Mouse (Mus musculus) granulocyte monocyte progenitor cell, adult 5-6 weeks (primary cell): ENCODE data around the gene Kalrn. TPM values are rescaled to one million over a fixed set of nuclear protein-coding genes. Genes with fewer than 3 reads are reported as not detected.

ENCODE experiments used
- ATAC-seq: replicated peaks from 2 replicates; pipeline ENCODE4 v1.8.0; 2016; ENCODE audit warnings: mild to moderate bottlenecking, moderate TSS enrichment, inconsistent platforms; ENCODE audit not compliant: poor library complexity, severe bottlenecking
- total RNA-seq, 2 experiments: library from RNA; stranded (forward) in 1 of 2; stranded (reverse) in 1 of 2; fragments of 200-712, 200-1000 nt in 1 of 2; fragments of >200 nt in 1 of 2; fragmentation: Nextera tagmentation in 1 of 2; gene quantifications; 2 replicates each; pipeline ENCODE4 v1.2.3; 2014 to 2017

Kalrn gene
- total RNA-seq, 2 experiments from 2014 or later: 3.6 to 3.8 TPM

DNA sequence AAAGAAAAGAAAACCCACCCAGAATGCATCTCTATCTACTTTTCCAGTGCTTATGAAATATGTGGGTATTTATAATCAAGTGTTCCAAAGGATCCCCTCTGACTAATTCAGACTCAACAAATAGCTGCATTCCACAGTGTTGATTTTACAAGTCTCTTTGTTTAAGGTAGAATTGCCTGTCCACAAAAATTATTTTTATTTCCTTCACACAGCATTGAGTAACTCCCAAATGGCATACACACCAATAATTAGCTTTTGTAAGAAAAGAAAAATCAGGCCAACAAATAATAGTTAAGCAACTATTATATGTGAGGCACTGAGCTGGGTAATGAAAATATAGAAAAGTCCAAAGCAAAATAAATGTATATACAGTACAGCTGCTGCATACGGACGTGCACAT is 12.9 kb downstream of the Kalrn start:
- no peak for ATAC-seq

DNA sequence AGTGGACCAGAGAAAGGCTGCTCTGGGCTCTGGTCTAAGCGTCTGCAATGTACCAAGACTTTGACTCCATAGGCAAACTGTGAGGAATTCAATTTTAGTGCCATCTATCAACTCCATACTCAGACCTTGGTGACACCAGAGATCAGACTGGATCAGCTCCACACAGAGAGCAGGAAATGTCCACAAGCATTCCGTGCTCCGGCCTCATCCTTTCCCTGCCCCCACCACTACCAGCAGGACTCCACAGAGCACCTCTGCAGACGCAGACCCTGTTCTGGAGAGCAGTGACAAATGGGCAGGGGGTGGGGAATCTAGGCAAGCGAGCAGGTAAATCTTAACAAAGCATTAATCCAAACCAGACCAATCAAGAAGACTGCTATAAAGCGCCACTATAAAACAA is 15.4 kb downstream of the Kalrn start:
- ATAC-seq: no peak

- no peak for ATAC-seq
Measured at GRCm38 (mm10) chr16:34552731-34553130, 20.6 kb downstream of the Kalrn start.

GRCm38 (mm10) chr16:34549470-34549999 is 23.8 kb downstream of the Kalrn start:
- no peak for ATAC-seq

GRCm38 (mm10) chr16:34546805-34547509 is 26.4 kb downstream of the Kalrn start:
- no peak for ATAC-seq

DNA sequence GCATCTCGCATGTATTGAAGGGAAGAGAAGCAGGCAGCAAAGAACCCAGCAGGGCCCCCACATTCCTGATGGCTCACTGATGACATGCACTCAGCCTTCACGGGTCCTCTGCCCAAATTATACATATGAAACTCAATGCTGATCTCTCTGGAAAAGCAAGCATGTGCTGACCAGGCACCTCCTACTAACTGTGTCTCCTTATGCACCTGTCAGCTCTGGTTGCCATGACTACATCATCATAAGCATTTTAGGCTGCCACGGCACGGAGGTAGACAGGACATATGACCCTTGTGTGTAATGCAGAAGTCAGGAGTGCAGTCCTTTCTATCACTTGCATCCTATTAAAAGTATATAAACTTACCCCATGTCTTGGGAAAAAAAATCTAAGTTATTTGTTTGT is 29.6 kb downstream of the Kalrn start:
- ATAC-seq: no peak

DNA sequence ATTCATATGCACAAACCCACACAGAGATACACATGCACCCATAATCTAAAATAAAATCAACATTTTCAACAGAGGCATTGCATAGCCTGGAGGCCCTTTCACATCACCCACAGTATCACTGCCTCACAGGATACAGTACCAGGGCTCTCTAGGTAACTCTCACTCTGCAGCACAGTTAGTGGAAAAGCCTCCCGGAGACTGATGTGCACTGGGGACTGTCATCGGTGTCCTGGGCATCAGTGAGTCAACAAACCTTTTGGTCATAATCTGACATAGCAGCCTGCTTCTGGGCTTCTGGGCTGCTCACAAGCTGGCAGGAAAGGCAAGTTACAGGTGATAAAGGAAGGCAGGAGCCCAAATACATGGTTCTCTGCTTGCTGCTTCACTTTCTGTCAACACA is 31.0 kb downstream of the Kalrn start:
- no peak for ATAC-seq

- ATAC-seq: no peak
Measured at GRCm38 (mm10) chr16:34538679-34539185, 34.6 kb downstream of the Kalrn start.

DNA sequence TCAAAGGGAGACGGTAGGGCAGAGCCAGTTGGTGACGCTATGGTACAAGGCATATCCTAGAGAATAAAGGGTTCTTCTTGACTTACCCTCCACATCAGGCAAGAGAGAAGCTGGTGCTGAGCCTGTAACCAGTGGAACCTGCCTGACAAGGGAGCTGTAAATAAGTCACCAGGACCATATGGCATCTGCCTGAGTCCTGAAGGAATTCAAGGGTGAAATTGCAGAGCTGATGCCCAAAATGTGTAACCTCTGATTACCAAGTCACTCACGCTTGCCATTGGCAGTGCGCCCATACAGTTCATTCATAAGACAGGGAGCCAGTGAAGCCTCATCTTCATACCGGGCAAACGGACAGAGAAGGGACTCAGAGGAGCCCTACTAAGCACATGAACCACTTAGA is 37.0 kb downstream of the Kalrn start:
- ATAC-seq: no peak

DNA sequence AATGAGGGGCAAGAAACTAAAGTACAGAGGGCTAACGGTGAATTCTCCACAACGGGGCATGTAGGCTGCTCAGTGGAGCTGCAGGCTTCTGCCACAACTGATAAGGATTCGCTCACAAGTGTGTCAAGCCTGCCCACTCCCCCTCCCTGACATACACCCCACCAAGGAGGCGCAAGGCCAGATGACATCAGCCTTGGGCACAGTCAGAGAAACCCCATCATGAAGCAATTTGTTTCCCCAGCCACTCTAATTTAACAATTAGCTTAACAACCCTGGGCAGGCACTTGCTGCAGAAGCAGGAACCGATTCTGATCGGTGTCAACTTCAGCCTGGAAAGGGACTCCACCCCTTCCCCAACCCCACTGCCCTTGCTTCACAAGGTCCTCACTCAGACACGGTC is 38.2 kb downstream of the Kalrn start:
- ATAC-seq: peak; percentile 56

DNA sequence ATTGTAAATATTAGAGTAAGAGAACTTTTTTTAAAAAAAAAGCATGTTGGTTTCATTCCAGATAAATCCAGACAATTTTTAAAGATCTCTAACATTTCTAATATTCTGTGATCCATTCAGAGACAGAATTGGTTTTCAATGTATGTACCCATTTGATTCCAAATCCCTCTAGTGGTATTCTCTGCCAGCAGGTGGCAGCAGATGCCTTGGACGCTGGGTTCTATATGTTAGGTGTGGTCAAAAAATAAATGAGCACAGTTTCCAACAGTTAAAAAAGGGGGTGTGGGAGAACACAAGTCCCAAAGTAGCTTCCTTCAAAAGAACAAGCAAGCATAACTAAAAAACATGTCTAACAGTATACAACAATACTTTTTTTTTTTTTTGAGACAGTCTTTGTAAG is 41.8 kb downstream of the Kalrn start:
- ATAC-seq: no peak; the same call in 1 of the 2 replicates

GRCm38 (mm10) chr16:34530029-34530428 is 43.3 kb downstream of the Kalrn start:
- no peak for ATAC-seq

- no peak for ATAC-seq
Measured at GRCm38 (mm10) chr16:34528234-34528983, 44.9 kb downstream of the Kalrn start.

DNA sequence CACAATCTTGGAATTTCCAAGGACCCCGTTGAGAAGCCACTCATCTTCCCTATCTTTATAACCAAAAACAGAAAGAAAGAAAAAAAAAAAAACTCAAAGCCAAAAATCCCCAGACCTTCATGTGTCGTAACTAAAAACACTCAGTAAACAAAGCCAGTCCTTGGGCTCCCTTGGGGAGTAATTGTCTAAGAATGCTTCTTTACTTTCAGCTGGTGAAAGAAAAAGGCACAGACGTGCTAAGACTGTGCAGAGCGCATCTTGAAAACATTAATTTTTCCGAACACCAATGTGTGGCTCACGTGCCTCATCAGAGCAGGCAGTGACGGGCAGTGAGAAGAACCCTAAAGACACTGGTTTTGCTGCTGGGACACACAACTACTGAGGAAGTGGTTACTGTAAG is 47.0 kb downstream of the Kalrn start:
- ATAC-seq: no peak

DNA sequence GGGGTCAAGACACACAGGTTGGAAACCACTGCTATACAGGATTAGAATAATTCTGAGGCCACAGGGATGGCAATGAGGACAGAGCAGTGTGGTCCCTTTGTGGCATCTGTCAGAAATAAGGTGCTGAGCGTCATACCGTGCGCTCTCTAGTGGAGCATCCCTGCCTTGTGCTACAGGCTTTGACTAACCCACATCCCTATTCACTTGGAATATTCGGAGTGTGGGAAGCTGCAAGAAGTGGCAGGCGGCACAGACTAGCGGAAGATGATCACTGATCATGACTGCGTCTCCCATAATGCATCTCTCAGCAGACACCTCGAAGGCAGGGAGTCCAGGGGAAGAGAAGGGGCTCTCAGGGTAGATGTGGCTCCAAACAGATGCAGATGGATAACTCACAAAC is 47.5 kb downstream of the Kalrn start:
- ATAC-seq: no peak

GRCm38 (mm10) chr16:34525205-34525604 is 48.1 kb downstream of the Kalrn start:
- ATAC-seq: no peak

DNA sequence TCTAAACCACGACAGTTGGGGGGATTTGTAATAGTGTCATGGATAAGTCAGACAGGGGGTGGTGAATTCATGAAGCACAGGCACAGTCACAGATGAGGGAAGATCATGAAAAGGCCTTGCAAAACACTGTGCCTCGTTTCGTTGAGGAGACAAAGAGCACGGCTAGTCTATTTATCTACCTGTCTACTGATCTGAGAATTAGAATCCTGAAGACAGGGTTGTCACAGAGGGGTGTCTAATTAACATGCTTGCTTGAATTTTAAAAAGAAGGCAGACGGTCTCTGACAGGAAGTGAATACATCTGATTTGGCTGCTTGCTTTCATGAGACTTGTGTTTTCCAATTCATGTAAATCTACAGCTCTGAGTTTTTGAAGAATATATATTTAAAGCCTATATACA is 52.3 kb downstream of the Kalrn start:
- no peak for ATAC-seq

GRCm38 (mm10) chr16:34516891-34517398 is 56.4 kb downstream of the Kalrn start:
- ATAC-seq: no peak

- no peak for ATAC-seq
Measured at GRCm38 (mm10) chr16:34515485-34515884, 57.8 kb downstream of the Kalrn start.

DNA sequence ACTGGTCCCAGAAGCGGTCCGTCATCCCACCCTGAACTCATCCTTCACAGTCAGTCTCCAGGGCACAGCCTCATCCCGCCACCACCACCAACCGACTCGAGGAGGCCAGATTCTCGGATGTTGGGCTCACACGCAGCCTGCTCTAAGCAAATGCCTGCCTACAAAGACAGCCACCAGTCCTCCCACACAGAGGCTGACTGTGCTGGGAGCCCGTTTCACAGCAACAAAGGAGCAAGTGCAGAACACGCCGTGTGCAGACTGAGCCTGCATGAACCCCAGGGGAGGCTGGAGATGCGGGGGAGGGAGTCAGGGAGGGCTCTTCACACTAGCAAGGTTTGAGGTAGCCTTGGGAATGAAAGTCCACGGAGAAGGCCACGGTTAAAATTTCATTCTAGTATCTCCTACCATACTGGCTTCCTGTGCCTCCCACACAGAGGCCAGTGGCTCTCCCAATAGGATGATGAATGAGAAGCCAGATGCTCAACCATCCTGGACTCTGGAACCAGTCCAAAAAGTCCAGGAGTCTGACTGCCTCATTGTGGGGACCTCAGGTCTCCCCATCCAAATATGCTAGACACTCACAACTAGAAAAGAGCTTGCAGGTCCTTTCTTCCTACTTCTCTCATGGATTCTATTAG is 59.3 kb downstream of the Kalrn start:
- ATAC-seq: no peak

DNA sequence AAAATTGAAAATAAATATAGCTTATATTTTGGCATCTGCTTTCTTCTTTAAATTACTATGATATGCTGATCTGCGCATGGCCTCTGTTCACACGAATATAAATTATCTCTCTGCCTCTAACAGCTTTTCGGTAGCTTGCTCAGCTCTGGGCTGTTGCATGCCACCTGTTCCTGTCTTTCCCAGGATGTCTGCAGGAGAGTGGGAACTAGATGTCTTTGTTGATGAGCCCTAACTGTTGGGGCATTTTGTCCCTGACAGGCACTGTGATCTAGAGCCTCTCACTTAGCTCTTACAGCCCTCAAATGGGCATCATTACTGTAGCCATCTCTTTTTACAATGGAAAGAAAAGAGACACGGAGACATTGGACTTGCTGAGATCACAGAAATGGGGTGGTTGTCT is 61.0 kb downstream of the Kalrn start:
- ATAC-seq: no peak
